Mouse (Mus musculus) spleen, adult 2 months (tissue): ENCODE data around the gene Ptpn4. TPM values are rescaled to one million over a fixed set of nuclear protein-coding genes. Genes with fewer than 3 reads are reported as not detected.

Experiments
- DNase-seq, 2 experiments: peaks; one replicate each; pipeline versions ENCODE4 v3.0.0 to v3.0.0-alpha.2; 2012 to 2021; ENCODE audit warnings: low spot score in 2 of 2, low read depth in 1 of 2
- H3K27ac ChIP-seq: fragments of 200-500 bp; 2 replicates; pipeline ENCODE4 v1.5.1; 2012; ENCODE audit warnings: low read length, inconsistent platforms; ENCODE audit not compliant: insufficient read depth
- H3K27me3 ChIP-seq: fragments of 200-500 bp; 2 replicates; pipeline ENCODE4 v1.6.1; 2012; ENCODE audit warnings: mild to moderate bottlenecking, moderate library complexity, low read length, inconsistent platforms; ENCODE audit not compliant: control insufficient read depth, insufficient read depth
- H3K36me3 ChIP-seq: fragments of 200-500 bp; 2 replicates; pipeline ENCODE4 v1.6.1; 2012; ENCODE audit warnings: mild to moderate bottlenecking, low read length, inconsistent platforms; ENCODE audit not compliant: control insufficient read depth, insufficient read depth
- H3K4me1 ChIP-seq: fragments of 200-500 bp; 2 replicates; pipeline ENCODE4 v1.6.1; 2011; ENCODE audit warnings: inconsistent platforms; ENCODE audit not compliant: control insufficient read depth, insufficient read depth, insufficient read length
- H3K4me3 ChIP-seq: fragments of 200-500 bp; 2 replicates; pipeline ENCODE4 v1.5.1; 2011; ENCODE audit warnings: mild to moderate bottlenecking, inconsistent platforms; ENCODE audit not compliant: insufficient read depth, insufficient read length; ENCODE audit errors: extremely low read depth
- CTCF ChIP-seq: fragments of 200-500 bp; IDR thresholded peaks from 2 replicates; pipeline ENCODE4 v1.5.1; 2011; ENCODE audit warnings: mild to moderate bottlenecking, inconsistent platforms; ENCODE audit not compliant: insufficient read depth, insufficient read length, insufficient replicate concordance; ENCODE audit errors: extremely low read depth
- POLR2A ChIP-seq: fragments of 200-500 bp; IDR thresholded peaks from 2 replicates; pipeline ENCODE4 v1.6.1; 2011; ENCODE audit warnings: low read depth, low read length, inconsistent platforms
- WGBS: fragments of 180-500 bp; shearing (Covaris S2); methylation state at CpG from one replicate; pipeline ENCODE4 v1.1.7; 2018; 5-methylcytosine and 5-hydroxymethylcytosine counted together
- polyA plus RNA-seq: library from polyadenylated mRNA; depleted of rRNA; stranded (reverse); fragments of >200 nt; gene quantifications from 2 replicates; pipeline ENCODE4 v1.2.3, GENCODE M21; 2012; rRNA removed

Ptpn4 gene
- polyA plus RNA-seq: 1.7 and 2.8 TPM in 2 replicates

DNA sequence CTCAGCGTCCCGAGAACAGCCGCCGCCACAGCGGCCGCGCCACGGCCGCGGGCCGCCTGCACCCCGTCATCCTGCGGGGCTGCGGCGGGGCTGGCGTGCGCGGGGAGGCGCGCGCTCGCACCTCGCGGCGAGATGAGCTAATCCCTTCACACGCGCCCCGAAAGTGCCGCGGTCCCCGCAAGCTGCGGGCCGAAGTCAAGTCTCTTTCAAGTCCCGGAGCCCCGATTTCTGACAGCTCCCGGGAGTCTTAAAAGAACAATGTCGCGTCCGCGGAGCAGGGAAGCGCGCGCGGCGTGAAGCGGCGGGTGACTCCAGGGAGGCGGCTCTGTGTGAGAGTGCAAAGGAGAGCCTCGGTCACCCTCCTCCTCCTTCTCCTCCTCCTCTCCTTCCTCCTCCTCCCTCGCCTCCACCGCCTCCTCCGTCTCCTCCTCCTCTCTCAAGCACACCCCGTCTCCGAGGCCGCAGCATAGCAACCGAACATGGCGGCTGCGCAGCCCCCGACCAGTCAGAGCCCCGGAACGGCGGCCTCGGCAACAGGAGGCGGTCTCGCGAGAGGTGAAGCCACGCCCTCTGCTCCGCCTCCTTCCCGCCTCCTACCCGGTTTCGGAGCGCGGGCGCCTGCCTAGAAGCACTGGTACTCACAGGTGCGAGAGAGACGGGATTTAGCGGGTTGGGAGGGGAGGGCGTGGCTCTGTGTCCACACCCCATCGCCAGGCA lies at the start of gene Ptpn4:
Gene Ptpn4, minus strand, starts transcription at position 579 of the 717 bp plus-strand sequence.
- Histone ChIP-seq H3K4me3 (peak within 1 kb of the TSS; percentile 86), H3K36me3 (no peaks in the 10 kb centered on the region), H3K27ac (peak within 1 kb of the TSS; percentile 64), H3K27me3 (no peaks in the 10 kb centered on the region), H3K4me1 (no peaks in the 10 kb centered on the region; the same call in 1 of the 2 replicates)
- TF ChIP-seq CTCF (no peak), POLR2A (peak; percentile 41; the same call in 1 of the 2 replicates)
- under 1% methylated on average over 69 of the region's 79 CpGs for WGBS
- DNase-seq: peak; percentile 91 to 98

DNA sequence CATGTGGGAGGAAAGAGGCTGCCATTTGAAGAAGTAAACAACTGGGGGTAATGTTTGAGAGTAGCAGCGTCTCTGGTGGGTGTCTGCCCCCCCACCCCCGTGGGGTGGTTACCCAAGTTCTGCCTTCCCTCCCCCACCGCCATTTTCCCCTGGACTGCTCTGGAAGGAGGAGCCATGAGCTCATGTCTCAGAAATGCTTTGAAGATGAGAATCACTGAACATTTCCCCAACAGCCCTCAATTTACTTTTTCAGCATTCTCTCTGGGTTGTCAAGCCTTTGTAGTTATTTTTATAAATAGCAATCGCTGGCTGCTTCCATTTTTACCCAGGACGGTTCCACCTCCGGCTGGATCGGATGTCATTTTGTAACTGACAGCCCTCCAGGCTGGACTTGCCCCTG lies 48.9 kb upstream of the Ptpn4 start:
- DNase-seq: no peak
- Histone ChIP-seq H3K27me3 (no peaks in the 10 kb centered on the region), H3K36me3 (no peaks in the 10 kb centered on the region), H3K4me3 (no peak overlapping the region), H3K4me1 (no peaks in the 10 kb centered on the region), H3K27ac (no peak overlapping the region)
- TF ChIP-seq POLR2A: no peak
- TF ChIP-seq CTCF: no peak
- WGBS: 78% methylated on average over 7 of the region's 7 CpGs

DNA sequence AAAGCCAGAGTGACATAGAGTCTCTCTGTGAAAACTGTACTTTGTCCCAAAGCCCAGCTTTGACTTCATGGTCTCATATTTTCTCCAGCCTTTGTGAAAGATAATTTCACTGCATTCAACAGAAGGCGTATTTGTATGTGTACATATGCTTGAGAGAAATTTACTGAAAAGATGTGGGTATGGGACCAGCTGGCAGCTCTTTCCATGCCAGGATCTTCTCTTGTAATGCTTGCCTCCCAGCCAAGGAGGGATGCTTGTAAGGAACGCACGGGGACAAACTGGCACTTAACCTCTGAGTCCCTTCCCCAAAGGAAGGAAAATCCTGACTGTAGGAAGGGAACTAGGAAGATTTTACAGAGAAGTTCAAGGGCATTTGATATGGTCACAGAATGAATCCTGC lies 46.9 kb upstream of the Ptpn4 start:
- H3K27ac ChIP-seq: no peak overlapping the region
- 93% methylated on average over 3 of the region's 3 CpGs for WGBS

DNA sequence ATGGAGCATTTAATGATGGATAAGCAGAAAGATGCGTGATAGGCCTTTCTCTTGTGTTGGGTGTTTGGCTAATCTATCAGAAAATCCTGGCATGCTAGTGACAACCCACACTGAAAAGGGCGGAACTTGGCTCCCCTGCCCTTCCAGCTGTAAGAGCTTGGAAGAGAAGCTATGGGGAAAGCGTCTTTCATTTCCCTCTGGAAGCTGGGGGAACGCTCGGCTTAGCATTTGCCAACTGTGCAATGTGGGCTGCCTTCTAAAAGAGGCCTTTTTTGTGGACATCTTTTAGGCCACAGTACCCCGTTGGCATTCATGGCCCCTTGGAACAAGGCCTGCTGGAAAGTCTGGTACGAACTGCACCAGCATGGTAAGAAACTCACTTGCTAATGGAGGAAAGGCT lies 41.5 kb upstream of the Ptpn4 start:
- TF ChIP-seq CTCF: no peak
- no peak for TF ChIP-seq POLR2A
- H3K27me3 ChIP-seq: no peaks in the 10 kb centered on the region
- H3K36me3 ChIP-seq: no peaks in the 10 kb centered on the region
- H3K4me1 ChIP-seq: no peaks in the 10 kb centered on the region
- no peak overlapping the region for H3K4me3 ChIP-seq
- no peak for DNase-seq
- H3K27ac ChIP-seq: no peak overlapping the region
- 88% methylated on average over 7 of the region's 7 CpGs for WGBS

More for the DNA sequence above, 46.9 kb upstream of the Ptpn4 start:
- Histone ChIP-seq H3K27me3 (no peaks in the 10 kb centered on the region), H3K4me1 (no peaks in the 10 kb centered on the region), H3K4me3 (no peak overlapping the region), H3K36me3 (no peaks in the 10 kb centered on the region)
- TF ChIP-seq POLR2A (no peak), CTCF (no peak)
- DNase-seq: no peak

DNA sequence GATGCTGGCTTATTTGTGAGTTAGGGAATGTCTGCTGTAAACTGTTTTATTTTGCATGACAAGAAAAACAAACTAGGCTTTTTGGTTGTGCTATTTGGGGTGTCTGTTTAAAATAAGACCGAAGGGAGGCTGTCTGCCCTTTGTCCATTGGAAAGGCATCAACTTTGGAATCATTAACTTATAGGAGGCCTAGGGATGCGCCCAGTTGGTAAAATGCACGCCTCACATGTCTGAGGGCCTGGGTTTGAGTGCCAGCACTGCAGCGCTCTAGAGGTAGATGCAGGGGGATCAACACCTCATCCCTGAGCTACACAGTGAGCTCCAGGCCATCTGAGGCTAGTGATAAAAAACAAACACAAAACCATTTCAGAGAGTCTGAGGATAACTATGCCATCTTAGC lies 40.1 kb upstream of the Ptpn4 start:
- 99% methylated on average over 4 of the region's 4 CpGs for WGBS

DNA sequence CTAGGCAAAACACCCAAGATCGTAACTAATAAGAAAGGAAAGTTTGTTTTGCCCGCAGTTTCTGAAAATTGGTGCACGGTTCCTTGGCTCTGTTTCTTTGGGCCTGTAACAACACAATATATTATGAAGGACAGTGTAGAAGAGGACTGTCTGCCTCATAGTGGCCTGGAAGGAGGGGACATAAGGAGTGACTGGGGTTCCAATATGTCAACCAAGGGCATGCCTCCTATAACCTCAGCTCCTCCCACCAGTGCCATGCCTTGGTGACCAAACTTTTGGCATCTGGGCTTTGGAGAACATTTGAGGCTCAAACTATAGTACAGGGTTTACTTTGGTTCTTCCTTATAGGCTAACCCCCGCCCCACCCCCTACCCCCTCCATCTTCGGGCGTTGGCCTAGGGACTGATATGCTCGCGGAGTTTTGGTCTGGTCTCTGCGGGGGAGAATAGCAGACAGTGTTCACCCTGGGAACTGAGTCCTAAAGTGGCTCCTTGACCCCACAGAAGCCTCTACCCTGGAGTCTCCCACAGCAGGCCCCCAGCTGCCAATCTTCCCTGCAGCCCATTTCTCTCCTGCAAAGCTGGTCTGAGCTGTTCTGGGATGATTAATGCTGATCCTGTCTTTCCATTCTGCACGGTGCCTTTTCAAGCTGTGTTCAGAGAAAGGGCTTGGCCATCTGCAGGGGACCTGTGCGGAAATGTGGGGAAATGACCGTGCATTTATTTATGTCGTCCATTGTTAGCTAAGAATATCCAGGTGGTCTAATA lies 31.2 kb upstream of the Ptpn4 start:
- no peak for DNase-seq
- Histone ChIP-seq H3K4me3 (no peak overlapping the region), H3K36me3 (no peaks in the 10 kb centered on the region), H3K27me3 (no peaks in the 10 kb centered on the region), H3K27ac (no peak overlapping the region), H3K4me1 (no peaks in the 10 kb centered on the region)
- WGBS: 58% methylated on average over 13 of the region's 13 CpGs
- TF ChIP-seq CTCF (no peak), POLR2A (no peak)

More for the DNA sequence above, 40.1 kb upstream of the Ptpn4 start:
- Histone ChIP-seq H3K27ac (no peak overlapping the region), H3K36me3 (no peaks in the 10 kb centered on the region), H3K27me3 (no peaks in the 10 kb centered on the region), H3K4me1 (no peaks in the 10 kb centered on the region), H3K4me3 (no peak overlapping the region)
- TF ChIP-seq CTCF: no peak
- no peak for TF ChIP-seq POLR2A
- DNase-seq: no peak

DNA sequence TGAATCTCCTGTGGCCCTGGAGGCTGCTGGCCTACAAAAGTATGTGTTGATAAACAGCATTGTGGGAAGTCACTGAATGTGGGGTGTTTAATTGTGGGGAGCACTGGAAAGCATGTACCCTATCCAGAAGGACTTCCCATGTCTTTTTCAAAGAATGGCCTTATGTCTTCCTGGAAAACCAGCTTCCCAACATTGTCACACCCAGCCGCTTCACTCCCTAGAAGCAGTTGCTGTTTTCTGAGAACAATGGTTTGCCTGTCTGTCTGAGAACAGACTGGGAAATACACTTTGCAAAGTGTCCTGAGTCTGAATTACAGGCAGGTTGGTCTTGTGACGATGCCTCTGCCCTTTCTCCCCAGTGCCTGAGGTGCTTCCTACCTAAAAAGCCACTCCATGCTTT lies 29.9 kb upstream of the Ptpn4 start:
- H3K4me1 ChIP-seq: no peaks in the 10 kb centered on the region
- 88% methylated on average over 2 of the region's 2 CpGs for WGBS
- H3K27me3 ChIP-seq: no peaks in the 10 kb centered on the region
- H3K27ac ChIP-seq: no peak overlapping the region
- H3K4me3 ChIP-seq: no peak overlapping the region
- no peak for TF ChIP-seq CTCF
- no peak for TF ChIP-seq POLR2A
- H3K36me3 ChIP-seq: no peaks in the 10 kb centered on the region
- no peak for DNase-seq
